Mouse (Mus musculus) forebrain, postnatal 0 days (tissue): ENCODE results near the gene Htr2b. TPM values are rescaled to one million over a fixed set of nuclear protein-coding genes. Genes with fewer than 3 reads are reported as not detected.

Experiments used
- ATAC-seq: fragments of 200-750 bp; cut with Nextera tagmentation; 2 replicates; pipeline ENCODE4 v1.8.0; 2017; ENCODE audit warnings: mild to moderate bottlenecking, moderate library complexity
- DNase-seq: peaks from one replicate; pipeline ENCODE4 v3.0.0-alpha.2; 2015
- H3K27ac ChIP-seq: fragments of 300-500 bp; sonication (generic); 2 replicates; pipeline ENCODE4 v1.5.1; 2014; ENCODE audit warnings: low read depth, mild to moderate bottlenecking, antibody characterized with exemption, low read length, moderate library complexity, mixed read lengths
- H3K27me3 ChIP-seq: fragments of 300-500 bp; sonication (generic); 2 replicates; pipeline ENCODE4 v1.6.1; 2014; ENCODE audit warnings: mild to moderate bottlenecking, low read length, mixed read lengths; ENCODE audit not compliant: insufficient read depth
- H3K36me3 ChIP-seq: fragments of 300-500 bp; sonication (generic); 2 replicates; pipeline ENCODE4 v1.6.1; 2014; ENCODE audit warnings: mild to moderate bottlenecking, moderate library complexity; ENCODE audit not compliant: insufficient read depth
- H3K4me1 ChIP-seq: fragments of 300-500 bp; sonication (generic); 2 replicates; pipeline ENCODE4 v1.6.1; 2014; ENCODE audit warnings: antibody characterized with exemption; ENCODE audit not compliant: insufficient read depth
- H3K4me2 ChIP-seq: fragments of 300-500 bp; sonication (generic); 2 replicates; pipeline ENCODE4 v1.6.1; 2014; ENCODE audit warnings: low read depth, mild to moderate bottlenecking, moderate library complexity
- H3K4me3 ChIP-seq: fragments of 300-500 bp; sonication (generic); 2 replicates; pipeline ENCODE4 v1.5.1; 2014; ENCODE audit warnings: low read depth, low read length, mixed read lengths
- H3K9ac ChIP-seq: fragments of 300-500 bp; sonication (generic); 2 replicates; pipeline ENCODE4 v1.6.1; 2014; ENCODE audit warnings: mild to moderate bottlenecking
- H3K9me3 ChIP-seq: fragments of 300-500 bp; sonication (generic); 2 replicates; pipeline ENCODE4 v1.6.1; 2016; ENCODE audit warnings: low read length
- CTCF ChIP-seq: sonication (generic); IDR thresholded peaks from 2 replicates; pipeline ENCODE4 v1.5.1; 2016; ENCODE audit warnings: antibody characterized with exemption, control low read depth, low read depth
- WGBS: fragments of 180-500 bp; shearing (Covaris S2); extraction: QIAGEN DNeasy Blood & Tissue Kit; methylation state at CpG from one replicate; pipeline ENCODE4 v1.1.7; 2014; 5-methylcytosine and 5-hydroxymethylcytosine counted together
- polyA plus RNA-seq: library from polyadenylated mRNA; unstranded; fragments of >200 nt; fragmentation: Nextera tagmentation; extraction: Ambion mirVana; gene quantifications from 2 replicates; pipeline ENCODE4 v1.2.1, GENCODE M21; 2015
- total RNA-seq: library from RNA; depleted of rRNA; stranded (reverse); fragments of >200 nt; gene quantifications from 2 replicates; pipeline ENCODE4 v1.2.3, GENCODE M21; 2014

Gene Htr2b
- total and polyA plus RNA-seq, 2 experiments from 2014 or later: 0.22 TPM; not detected in 1

DNA sequence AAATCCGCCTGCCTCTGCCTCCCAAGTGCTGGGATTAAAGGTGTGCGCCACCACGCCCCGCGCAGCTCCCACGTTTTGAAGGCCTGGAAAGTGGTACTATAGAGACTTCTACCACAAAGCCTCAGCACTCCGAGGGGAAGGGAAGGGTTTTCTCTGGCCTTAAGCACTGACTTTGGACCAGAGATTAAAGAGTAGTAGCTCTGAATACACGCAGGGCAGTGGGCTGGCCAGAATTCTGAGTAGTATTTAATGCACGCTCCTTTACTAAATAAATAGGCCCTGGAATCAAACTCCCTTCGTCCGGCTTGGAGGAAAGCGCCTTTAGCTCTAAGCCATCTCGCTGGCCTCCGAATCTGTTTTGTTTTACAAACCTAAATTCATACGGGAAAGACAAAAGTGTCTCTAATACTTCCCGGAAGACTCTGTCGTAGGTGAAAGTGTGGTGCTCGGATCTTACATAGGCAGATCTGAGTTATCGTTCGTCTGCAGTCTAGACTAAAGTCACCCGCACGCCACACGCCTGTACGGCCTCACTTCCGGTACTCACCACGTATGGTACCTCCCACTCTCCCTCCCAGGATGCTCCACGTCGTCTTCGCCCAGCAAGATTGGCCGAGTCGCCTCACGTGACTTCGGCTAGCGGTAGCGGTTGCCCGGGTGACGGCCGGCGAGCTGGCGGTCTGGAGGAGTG is 42.5 kb upstream of the Htr2b start, which contains the start of gene Armc9:
TSS of gene Armc9 (plus strand) at position 648 of the 691 bp plus-strand sequence.
- DNase-seq (peak; percentile 96), ATAC-seq (peak; percentile 100)
- H3K27ac ChIP-seq: peak within 1 kb of the TSS; percentile 85
- H3K9me3 ChIP-seq: no peaks in the 10 kb centered on the region
- WGBS: 4% methylated on average over 40 of the region's 40 CpGs
- H3K27me3 ChIP-seq: no peaks in the 10 kb centered on the region
- peaks cover 7% of the 10 kb centered on the region for H3K4me1 ChIP-seq
- peak within 1 kb of the TSS; percentile 46 for H3K4me2 ChIP-seq
- peaks cover 15% of the 10 kb centered on the region for H3K36me3 ChIP-seq
- H3K9ac ChIP-seq: peak within 1 kb of the TSS; percentile 73
- no peak for TF ChIP-seq CTCF
- peak within 1 kb of the TSS; percentile 81 for H3K4me3 ChIP-seq

DNA sequence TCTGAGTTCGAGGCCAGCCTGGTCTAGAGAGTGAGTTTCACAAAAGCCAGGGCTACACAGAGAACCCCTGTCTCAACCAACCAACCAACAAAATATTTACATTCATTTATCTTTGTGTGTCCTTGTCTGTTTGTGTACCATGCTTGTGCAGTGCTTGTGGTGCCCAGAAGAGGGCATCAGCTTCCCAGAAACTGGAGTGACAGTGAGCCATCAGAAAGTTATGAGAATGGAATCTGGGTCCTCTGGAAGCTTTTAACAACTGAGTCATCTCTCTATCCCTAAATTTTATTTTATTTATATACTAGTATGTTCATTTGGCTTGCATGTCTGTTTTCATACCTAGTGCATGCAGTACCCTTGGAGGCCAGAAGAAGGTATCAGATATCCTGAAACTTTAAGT is 40.8 kb upstream of the Htr2b start:
- Histone ChIP-seq H3K27me3 (no peaks in the 10 kb centered on the region), H3K27ac (no peak overlapping the region), H3K9ac (no peak overlapping the region), H3K4me1 (peaks cover 7% of the 10 kb centered on the region), H3K36me3 (peaks cover 6% of the 10 kb centered on the region), H3K9me3 (no peaks in the 10 kb centered on the region), H3K4me2 (no peak overlapping the region), H3K4me3 (no peak overlapping the region)
- TF ChIP-seq CTCF: peak; percentile 15; the same call in 1 of the 2 replicates
- DNase-seq (no peak), ATAC-seq (no peak)
- 100% methylated on average over 1 of the region's 1 CpGs for WGBS

GRCm38 (mm10) chr1:86151376-86151775 is 39.6 kb upstream of the Htr2b start:
- no peaks in the 10 kb centered on the region for H3K9me3 ChIP-seq
- H3K4me3 ChIP-seq: no peak overlapping the region
- TF ChIP-seq CTCF: no peak
- WGBS: 92% methylated on average over 7 of the region's 7 CpGs
- no peak overlapping the region for H3K9ac ChIP-seq
- H3K36me3 ChIP-seq: no peaks in the 10 kb centered on the region
- peaks cover 7% of the 10 kb centered on the region for H3K4me1 ChIP-seq
- H3K27me3 ChIP-seq: no peaks in the 10 kb centered on the region
- H3K4me2 ChIP-seq: no peak overlapping the region
- no peak for ATAC-seq
- no peak for DNase-seq
- H3K27ac ChIP-seq: no peak overlapping the region

GRCm38 (mm10) chr1:86150929-86151328 is 39.2 kb upstream of the Htr2b start:
- Histone ChIP-seq H3K27ac (no peak overlapping the region), H3K4me2 (no peak overlapping the region), H3K27me3 (no peaks in the 10 kb centered on the region), H3K9me3 (no peaks in the 10 kb centered on the region), H3K4me3 (no peak overlapping the region), H3K9ac (no peak overlapping the region), H3K4me1 (peaks cover 7% of the 10 kb centered on the region), H3K36me3 (no peaks in the 10 kb centered on the region)
- TF ChIP-seq CTCF: no peak
- no peak for ATAC-seq
- 85% methylated on average over 6 of the region's 6 CpGs for WGBS
- no peak for DNase-seq

GRCm38 (mm10) chr1:86148161-86148560 is 36.4 kb upstream of the Htr2b start:
- H3K27ac ChIP-seq: no peak overlapping the region
- H3K9me3 ChIP-seq: no peaks in the 10 kb centered on the region
- H3K4me1 ChIP-seq: no peaks in the 10 kb centered on the region
- peaks cover 3% of the 10 kb centered on the region; the same call in 1 of the 2 replicates for H3K36me3 ChIP-seq
- TF ChIP-seq CTCF: no peak
- no peak overlapping the region for H3K9ac ChIP-seq
- ATAC-seq: no peak
- WGBS: 78% methylated on average over 9 of the region's 9 CpGs
- no peaks in the 10 kb centered on the region for H3K27me3 ChIP-seq
- DNase-seq: no peak
- H3K4me3 ChIP-seq: no peak overlapping the region
- H3K4me2 ChIP-seq: no peak overlapping the region

DNA sequence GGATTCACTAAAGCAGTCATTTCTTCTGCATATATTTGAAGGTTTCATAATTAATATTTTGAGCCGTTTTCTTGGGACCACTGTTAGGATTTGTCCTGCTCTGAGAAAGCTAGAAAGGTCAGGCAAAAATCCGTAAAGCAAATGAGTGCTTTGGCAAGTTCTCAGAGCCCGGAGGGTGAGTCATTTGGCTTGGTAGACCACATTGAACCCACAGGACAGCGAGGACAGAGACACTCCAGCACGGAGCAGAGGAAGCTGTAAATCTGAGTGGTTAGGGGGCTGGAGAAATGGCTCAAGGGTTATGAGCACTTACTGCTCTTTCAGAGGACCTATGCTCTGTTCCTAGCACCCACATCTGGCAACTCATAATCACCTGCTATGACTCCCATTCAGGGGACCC is 35.8 kb upstream of the Htr2b start:
- peaks cover 5% of the 10 kb centered on the region; the same call in 1 of the 2 replicates for H3K36me3 ChIP-seq

DNA sequence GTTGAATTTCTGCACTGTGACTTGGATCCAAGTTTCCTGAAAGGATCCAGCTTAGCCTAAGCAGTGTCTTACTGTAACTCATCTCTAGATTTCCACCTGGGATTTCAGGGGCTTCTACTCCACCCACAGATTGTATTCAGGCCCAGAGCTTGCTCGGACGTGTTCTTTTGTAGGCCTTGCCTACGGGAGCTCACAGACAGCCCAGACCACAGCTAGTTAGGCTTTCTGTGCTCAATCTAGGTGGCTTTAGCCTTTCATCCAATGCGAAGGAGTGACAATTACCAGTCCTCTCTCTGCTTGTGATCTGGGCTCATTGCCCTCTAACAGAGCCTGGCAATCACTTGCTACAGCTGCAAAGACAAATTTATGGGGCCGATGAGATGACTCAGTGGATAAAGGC is 34.5 kb upstream of the Htr2b start:
- Histone ChIP-seq H3K27ac (no peak overlapping the region), H3K4me1 (no peaks in the 10 kb centered on the region), H3K36me3 (peaks cover 7% of the 10 kb centered on the region; the same call in 1 of the 2 replicates), H3K27me3 (no peaks in the 10 kb centered on the region), H3K9ac (no peak overlapping the region), H3K4me2 (no peak overlapping the region), H3K9me3 (no peaks in the 10 kb centered on the region), H3K4me3 (no peak overlapping the region)
- TF ChIP-seq CTCF: no peak
- DNase-seq: no peak
- no peak for ATAC-seq
- WGBS: 88% methylated on average over 5 of the region's 5 CpGs

More for the DNA sequence above, 35.8 kb upstream of the Htr2b start:
- Histone ChIP-seq H3K27me3 (no peaks in the 10 kb centered on the region), H3K9ac (no peak overlapping the region), H3K4me3 (no peak overlapping the region), H3K4me2 (no peak overlapping the region), H3K27ac (no peak overlapping the region), H3K4me1 (no peaks in the 10 kb centered on the region), H3K9me3 (no peaks in the 10 kb centered on the region)
- no peak for TF ChIP-seq CTCF
- 82% methylated on average over 5 of the region's 5 CpGs for WGBS
- ATAC-seq (no peak), DNase-seq (no peak)
